Mouse (Mus musculus) forebrain, embryonic 15.5 days (tissue): ENCODE data around the gene Katnal1. TPM values are rescaled to one million over a fixed set of nuclear protein-coding genes. Genes with fewer than 3 reads are reported as not detected.

Experiments
- ATAC-seq: fragments of 200-750 bp; cut with Nextera tagmentation; replicated peaks from 2 replicates; pipeline ENCODE4 v1.8.0; 2017; ENCODE audit warnings: mild to moderate bottlenecking, moderate TSS enrichment, moderate library complexity
- H3K27ac ChIP-seq: fragments of 300-500 bp; sonication (generic); replicated peaks from 2 replicates; pipeline ENCODE4 v1.5.1; 2015; ENCODE audit warnings: mild to moderate bottlenecking, inconsistent platforms
- H3K27me3 ChIP-seq: fragments of 300-500 bp; sonication (generic); 2 replicates; pipeline ENCODE4 v1.6.1; 2015; ENCODE audit warnings: inconsistent platforms
- H3K36me3 ChIP-seq: fragments of 300-500 bp; sonication (generic); 2 replicates; pipeline ENCODE4 v1.6.1; 2015; ENCODE audit warnings: mild to moderate bottlenecking, inconsistent platforms
- H3K4me1 ChIP-seq: fragments of 300-500 bp; sonication (generic); 2 replicates; pipeline ENCODE4 v1.6.1; 2015; ENCODE audit warnings: inconsistent platforms
- H3K4me2 ChIP-seq: fragments of 300-500 bp; sonication (generic); replicated peaks from 2 replicates; pipeline ENCODE4 v1.6.1; 2015; ENCODE audit warnings: mild to moderate bottlenecking, inconsistent platforms
- H3K4me3 ChIP-seq: fragments of 300-500 bp; sonication (generic); 2 replicates; pipeline ENCODE4 v1.5.1; 2015; ENCODE audit warnings: mild to moderate bottlenecking, inconsistent platforms
- H3K9ac ChIP-seq: fragments of 300-500 bp; sonication (generic); replicated peaks from 2 replicates; pipeline ENCODE4 v1.6.1; 2015; ENCODE audit warnings: mild to moderate bottlenecking, inconsistent platforms
- H3K9me3 ChIP-seq: fragments of 300-500 bp; sonication (generic); 2 replicates; pipeline ENCODE4 v1.6.1; 2016; ENCODE audit warnings: inconsistent platforms
- WGBS: fragments of 180-500 bp; shearing (Covaris S2); methylation state at CpG from one replicate; pipeline ENCODE4 v1.1.7; 2015; ENCODE audit warnings: mixed read lengths; 5-methylcytosine and 5-hydroxymethylcytosine counted together
- polyA plus RNA-seq: library from polyadenylated mRNA; unstranded; fragments of >200 nt; fragmentation: Nextera tagmentation; extraction: Ambion mirVana; gene quantifications from 2 replicates; pipeline ENCODE4 v1.2.1, GENCODE M21; 2015

Gene Katnal1
- polyA plus RNA-seq, 1 experiment from 2014 or later, result 36.3 TPM

- WGBS, result 75% methylated on average over 5 of the region's 5 CpGs
- H3K36me3 ChIP-seq, result peaks cover 49% of the 10 kb centered on the region
- no peak for ATAC-seq
These were observed 11.1 kb downstream of the Katnal1 start for GRCm38 (mm10) chr5:148918049-148918448.

GRCm38 (mm10) chr5:148916775-148917174 is 12.3 kb downstream of the Katnal1 start:
- Histone ChIP-seq H3K4me3 (no peak overlapping the region), H3K9me3 (0 out of 2 replicates have a peak, but pooled peaks cover 6% of the 10 kb centered on the region), H3K4me1 (no peaks in the 10 kb centered on the region), H3K4me2 (no peak overlapping the region), H3K36me3 (peaks cover 55% of the 10 kb centered on the region), H3K27ac (no peak overlapping the region), H3K9ac (no peak overlapping the region), H3K27me3 (no peaks in the 10 kb centered on the region)
- WGBS, result 83% methylated on average over 6 of the region's 6 CpGs
- no peak for ATAC-seq

More at GRCm38 (mm10) chr5:148918049-148918448, 11.1 kb downstream of the Katnal1 start:
- H3K9ac ChIP-seq, result no peak overlapping the region
- H3K27ac ChIP-seq, result no peak overlapping the region
- no peak overlapping the region for H3K4me2 ChIP-seq
- H3K4me1 ChIP-seq, result no peaks in the 10 kb centered on the region
- H3K4me3 ChIP-seq, result no peak overlapping the region
- no peaks in the 10 kb centered on the region for H3K27me3 ChIP-seq
- H3K9me3 ChIP-seq, result 0 out of 2 replicates have a peak, but pooled peaks cover 3% of the 10 kb centered on the region

DNA sequence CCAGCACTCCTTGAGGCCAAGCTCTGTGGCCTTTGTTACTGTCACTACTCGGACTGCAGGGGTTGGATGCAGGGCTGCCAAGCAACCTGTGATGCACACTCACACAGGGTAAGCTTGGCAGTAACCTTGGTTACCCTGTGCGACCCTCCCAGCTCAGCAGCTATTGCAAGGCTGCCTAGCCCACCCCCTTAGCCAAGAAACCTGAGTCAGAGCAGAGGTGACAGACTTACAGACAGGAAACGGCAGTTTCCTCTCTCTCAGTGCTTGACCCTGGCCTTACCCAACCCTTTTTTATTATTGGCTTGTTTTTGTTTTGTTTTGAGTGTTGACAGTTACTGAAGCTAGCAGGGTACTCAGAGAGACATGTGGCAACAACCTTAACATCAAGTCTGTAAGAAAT is 16.9 kb downstream of the Katnal1 start:
- Histone ChIP-seq H3K9me3 (0 out of 2 replicates have a peak, but pooled peaks cover 6% of the 10 kb centered on the region), H3K4me3 (no peak overlapping the region), H3K36me3 (peaks cover 31% of the 10 kb centered on the region), H3K4me1 (0 out of 2 replicates have a peak, but pooled peaks cover 13% of the 10 kb centered on the region), H3K9ac (no peak overlapping the region), H3K27me3 (no peaks in the 10 kb centered on the region), H3K4me2 (no peak overlapping the region), H3K27ac (no peak overlapping the region)
- 63% methylated on average over 3 of the region's 3 CpGs for WGBS
- no peak for ATAC-seq

DNA sequence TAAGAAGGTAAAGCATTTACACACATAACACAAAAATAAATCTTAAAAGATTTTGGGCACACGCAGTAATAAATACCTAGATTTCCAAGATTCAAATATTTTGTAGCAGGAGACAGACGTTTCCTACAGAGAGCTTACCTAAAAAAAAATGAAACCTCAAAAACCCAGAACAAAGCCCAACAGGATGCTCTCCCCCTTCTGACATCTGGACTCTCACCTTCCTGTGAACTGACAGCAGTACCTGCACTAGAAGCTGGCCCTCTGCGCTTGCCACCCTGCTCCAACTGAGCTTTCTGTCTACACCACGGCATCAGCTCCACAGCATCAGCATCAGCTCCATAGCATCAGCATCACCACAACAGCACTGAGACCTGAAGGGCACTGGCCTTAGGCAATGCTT is 19.1 kb downstream of the Katnal1 start:
- WGBS, result 96% methylated on average over 4 of the region's 4 CpGs

DNA sequence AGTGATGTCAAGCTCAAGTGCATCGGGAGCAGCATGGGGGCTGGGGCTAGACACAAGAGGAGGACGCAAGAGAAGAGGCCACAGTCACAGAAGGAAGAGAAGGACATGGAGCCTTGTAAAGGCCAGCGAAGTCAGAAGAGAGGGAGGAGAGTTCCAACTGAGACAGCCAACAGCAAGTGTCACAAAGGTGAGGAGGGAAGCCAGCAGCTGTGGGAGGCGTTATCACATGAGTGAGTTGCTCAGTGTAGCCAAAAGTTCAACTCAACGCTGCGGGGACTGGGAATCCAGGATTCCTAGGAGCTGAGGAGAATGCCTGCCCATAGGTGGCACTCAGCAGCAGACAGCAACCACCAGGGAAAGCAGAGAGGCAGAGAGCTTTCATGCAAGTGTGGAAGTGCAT is 19.7 kb downstream of the Katnal1 start:
- H3K9ac ChIP-seq, result no peak overlapping the region
- 0 out of 2 replicates have a peak, but pooled peaks cover 6% of the 10 kb centered on the region for H3K9me3 ChIP-seq
- peaks cover 21% of the 10 kb centered on the region; the same call in 1 of the 2 replicates for H3K36me3 ChIP-seq
- H3K27me3 ChIP-seq, result no peaks in the 10 kb centered on the region
- H3K4me3 ChIP-seq, result no peak overlapping the region
- H3K27ac ChIP-seq, result 0 out of 2 replicates have a peak overlapping the region, but pooled peaks have one; percentile 2
- peaks cover 16% of the 10 kb centered on the region; the same call in 1 of the 2 replicates for H3K4me1 ChIP-seq
- no peak for ATAC-seq
- H3K4me2 ChIP-seq, result no peak overlapping the region
- 30% methylated on average over 6 of the region's 6 CpGs for WGBS

More for the DNA sequence above, 19.1 kb downstream of the Katnal1 start:
- H3K27me3 ChIP-seq, result no peaks in the 10 kb centered on the region
- ATAC-seq, result no peak
- H3K4me2 ChIP-seq, result no peak overlapping the region
- no peak overlapping the region for H3K9ac ChIP-seq
- H3K4me3 ChIP-seq, result no peak overlapping the region
- H3K9me3 ChIP-seq, result 0 out of 2 replicates have a peak, but pooled peaks cover 6% of the 10 kb centered on the region
- no peak overlapping the region for H3K27ac ChIP-seq
- H3K4me1 ChIP-seq, result peaks cover 16% of the 10 kb centered on the region; the same call in 1 of the 2 replicates
- H3K36me3 ChIP-seq, result peaks cover 20% of the 10 kb centered on the region; the same call in 1 of the 2 replicates

GRCm38 (mm10) chr5:148909057-148909395 is 20.1 kb downstream of the Katnal1 start:
- peaks cover 25% of the 10 kb centered on the region; the same call in 1 of the 2 replicates for H3K36me3 ChIP-seq

DNA sequence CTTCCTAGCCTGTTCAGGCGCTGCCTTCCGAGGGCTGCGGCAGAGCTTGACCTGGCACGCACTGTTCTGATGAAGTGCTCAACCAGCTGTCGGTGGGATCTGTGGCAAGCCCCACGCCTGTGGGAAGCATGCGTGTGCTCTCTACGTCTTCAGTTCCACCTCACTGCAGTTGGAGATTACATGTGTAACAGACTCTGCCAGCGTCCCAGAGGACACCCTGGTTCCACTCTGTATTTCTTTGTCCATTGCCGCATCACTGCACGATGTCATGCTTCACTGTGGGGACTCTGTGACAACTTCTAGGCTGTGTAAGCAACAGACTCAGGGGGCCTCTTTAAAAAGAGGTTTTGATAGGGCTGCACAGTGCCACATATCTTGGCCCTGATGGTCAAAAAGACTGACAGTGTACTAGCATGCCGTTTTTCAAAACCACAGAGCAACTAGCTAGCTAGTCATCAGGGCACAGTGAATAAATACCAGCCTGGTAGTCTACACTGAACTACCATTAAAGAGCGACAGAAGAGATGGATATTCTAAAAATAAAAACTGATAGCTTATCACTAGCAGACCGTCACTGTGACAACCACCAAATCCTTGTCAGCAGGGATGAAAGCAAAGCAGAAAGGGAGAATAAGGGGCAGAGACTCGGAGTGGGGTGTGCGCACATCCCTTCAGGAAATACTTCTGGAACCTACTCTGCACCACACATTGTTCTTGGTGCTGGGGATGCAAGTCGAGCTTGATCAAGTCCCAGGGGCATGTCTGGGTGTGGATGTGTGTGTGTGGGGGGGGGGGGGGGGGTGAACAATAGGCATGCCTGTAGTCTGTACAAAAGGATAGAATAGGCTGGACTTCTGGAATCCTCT is 20.7 kb downstream of the Katnal1 start:
- no peak overlapping the region for H3K9ac ChIP-seq
- H3K4me3 ChIP-seq, result no peak overlapping the region
- no peak overlapping the region for H3K4me2 ChIP-seq
- H3K27me3 ChIP-seq, result no peaks in the 10 kb centered on the region
- H3K36me3 ChIP-seq, result peaks cover 27% of the 10 kb centered on the region
- ATAC-seq, result 0 out of 2 replicates have a peak, but pooled peaks have one; percentile 14
- WGBS, result 68% methylated on average over 17 of the region's 17 CpGs
- peaks cover 16% of the 10 kb centered on the region; the same call in 1 of the 2 replicates for H3K4me1 ChIP-seq
- H3K9me3 ChIP-seq, result 0 out of 2 replicates have a peak, but pooled peaks cover 6% of the 10 kb centered on the region
- H3K27ac ChIP-seq, result 0 out of 2 replicates have a peak overlapping the region, but pooled peaks have one; percentile 2

More at GRCm38 (mm10) chr5:148909057-148909395, 20.1 kb downstream of the Katnal1 start:
- WGBS, result 23% methylated on average over 7 of the region's 7 CpGs
- H3K4me1 ChIP-seq, result peaks cover 16% of the 10 kb centered on the region; the same call in 1 of the 2 replicates
- no peaks in the 10 kb centered on the region for H3K27me3 ChIP-seq
- H3K4me2 ChIP-seq, result no peak overlapping the region
- H3K27ac ChIP-seq, result 0 out of 2 replicates have a peak overlapping the region, but pooled peaks have one; percentile 2
- H3K9me3 ChIP-seq, result 0 out of 2 replicates have a peak, but pooled peaks cover 6% of the 10 kb centered on the region
- ATAC-seq, result peak; percentile 45; the same call in 1 of the 2 replicates
- H3K4me3 ChIP-seq, result no peak overlapping the region
- H3K9ac ChIP-seq, result no peak overlapping the region

- no peak overlapping the region for H3K4me2 ChIP-seq
- H3K4me1 ChIP-seq, result peaks cover 16% of the 10 kb centered on the region; the same call in 1 of the 2 replicates
- H3K9me3 ChIP-seq, result no peaks in the 10 kb centered on the region
- ATAC-seq, result no peak
- peaks cover 20% of the 10 kb centered on the region for H3K36me3 ChIP-seq
- H3K27ac ChIP-seq, result no peak overlapping the region
- WGBS, result 84% methylated on average over 4 of the region's 4 CpGs
- no peaks in the 10 kb centered on the region for H3K27me3 ChIP-seq
- no peak overlapping the region for H3K4me3 ChIP-seq
- H3K9ac ChIP-seq, result no peak overlapping the region
These were observed 22.8 kb downstream of the Katnal1 start for GRCm38 (mm10) chr5:148906305-148906704.

DNA sequence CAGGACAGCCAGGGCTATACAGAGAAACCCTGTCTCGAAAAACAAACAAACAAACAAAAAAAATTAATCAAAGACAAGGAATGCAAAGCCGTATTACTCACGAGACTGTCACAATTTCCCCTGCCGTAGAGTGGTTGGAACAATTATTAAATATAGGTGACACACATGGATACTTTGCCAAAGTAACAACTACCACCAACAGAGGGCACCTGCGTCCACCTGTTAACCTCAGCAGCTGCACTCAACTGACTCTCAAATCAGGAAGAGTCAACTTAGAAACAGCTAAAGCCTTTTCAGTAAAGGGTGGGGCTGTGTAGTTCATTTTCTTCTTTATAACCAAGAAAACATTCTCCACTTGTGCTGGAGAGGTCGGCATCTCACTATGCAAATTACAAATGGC is 24.3 kb downstream of the Katnal1 start:
- H3K9me3 ChIP-seq, result no peaks in the 10 kb centered on the region
- WGBS, result 74% methylated on average over 6 of the region's 6 CpGs
- no peak overlapping the region for H3K4me3 ChIP-seq
- H3K9ac ChIP-seq, result no peak overlapping the region
- no peak overlapping the region for H3K27ac ChIP-seq
- no peaks in the 10 kb centered on the region for H3K27me3 ChIP-seq
- H3K4me1 ChIP-seq, result peaks cover 16% of the 10 kb centered on the region; the same call in 1 of the 2 replicates
- H3K36me3 ChIP-seq, result peaks cover 18% of the 10 kb centered on the region
- no peak for ATAC-seq
- H3K4me2 ChIP-seq, result no peak overlapping the region

DNA sequence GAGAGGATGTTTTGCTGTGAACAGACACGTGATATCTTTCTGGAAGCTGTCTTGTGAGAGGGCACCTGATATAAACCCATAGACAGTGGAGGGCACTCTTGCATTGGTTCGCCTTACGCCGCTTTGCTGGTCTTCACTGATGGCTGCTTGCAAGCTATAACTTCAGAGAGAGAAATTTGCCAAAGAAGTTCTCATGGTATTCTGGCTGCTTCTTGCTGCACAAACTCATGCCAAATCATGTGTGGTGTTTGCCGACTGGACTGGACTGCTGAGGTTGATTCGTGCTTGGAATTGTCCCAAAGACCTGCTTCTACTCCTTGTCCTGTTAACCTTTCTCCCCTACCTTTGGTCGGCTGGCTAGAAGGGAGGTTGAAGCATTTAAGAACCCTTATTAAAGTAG is 29.8 kb downstream of the Katnal1 start:
- ATAC-seq, result no peak
- Histone ChIP-seq H3K36me3 (peaks cover 16% of the 10 kb centered on the region), H3K4me3 (no peak overlapping the region), H3K9me3 (no peaks in the 10 kb centered on the region), H3K27me3 (no peaks in the 10 kb centered on the region), H3K9ac (no peak overlapping the region), H3K4me2 (no peak overlapping the region), H3K4me1 (peaks cover 13% of the 10 kb centered on the region), H3K27ac (no peak overlapping the region)
- WGBS, result 94% methylated on average over 7 of the region's 7 CpGs

GRCm38 (mm10) chr5:148897941-148898417 is 31.1 kb downstream of the Katnal1 start:
- ATAC-seq, result peak; percentile 63; the same call in 1 of the 2 replicates
- H3K27ac ChIP-seq, result no peak overlapping the region

More at GRCm38 (mm10) chr5:148897941-148898417, 31.1 kb downstream of the Katnal1 start:
- H3K4me1 ChIP-seq, result peaks cover 13% of the 10 kb centered on the region
- H3K27me3 ChIP-seq, result no peaks in the 10 kb centered on the region
- H3K36me3 ChIP-seq, result peaks cover 15% of the 10 kb centered on the region
- H3K9ac ChIP-seq, result no peak overlapping the region
- no peaks in the 10 kb centered on the region for H3K9me3 ChIP-seq
- H3K4me2 ChIP-seq, result no peak overlapping the region
- no peak overlapping the region for H3K4me3 ChIP-seq
- 49% methylated on average over 12 of the region's 12 CpGs for WGBS
